Mouse (Mus musculus) retina, embryonic 14.5 days (tissue): Measurements from ENCODE around the gene Calm2.

Experiments used
- DNase-seq: peaks from one replicate; pipeline ENCODE4 v3.0.0-alpha.2; 2015; ENCODE audit warnings: low spot score

Calm2 gene

DNA sequence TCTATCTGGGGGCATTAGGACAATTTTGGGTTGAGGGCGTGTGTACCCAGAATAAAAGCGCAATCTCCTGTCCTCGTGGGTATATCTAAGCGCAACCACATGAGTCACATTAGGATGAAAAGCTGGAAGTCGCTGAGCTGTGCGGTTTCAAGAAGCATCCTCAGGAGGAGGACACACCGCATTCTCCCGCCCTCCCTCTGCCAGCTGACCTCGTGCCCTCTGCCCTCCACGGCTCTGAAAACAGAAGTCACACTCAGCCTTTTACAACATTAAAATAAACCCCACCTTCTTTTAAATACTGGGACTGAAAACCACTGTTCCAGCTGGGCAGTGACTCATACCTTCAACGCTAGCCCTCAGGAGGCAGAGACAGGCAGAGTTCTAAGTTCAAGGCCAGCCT lies 49.6 kb downstream of the Calm2 start:
- DNase-seq = no peak

DNA sequence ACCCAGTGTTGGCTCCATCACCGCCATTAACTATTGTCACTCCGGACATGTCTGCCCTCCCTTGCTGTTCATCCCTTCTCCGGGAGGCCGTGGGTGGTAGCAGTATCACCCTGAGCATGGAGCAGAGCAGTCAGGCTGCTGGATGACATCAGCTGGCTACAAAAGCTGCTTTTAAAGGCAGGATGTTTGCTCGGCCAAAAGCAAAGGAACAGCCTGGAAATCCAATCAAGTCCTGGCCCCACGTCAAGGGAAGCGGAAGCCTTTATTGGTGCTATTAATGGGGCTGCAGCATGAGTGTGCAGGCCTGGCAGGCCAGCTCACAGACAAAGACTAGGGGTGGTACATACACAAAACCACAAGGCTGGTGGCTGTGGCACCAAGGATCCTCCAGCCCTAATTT lies 55.5 kb downstream of the Calm2 start:
- DNase-seq = no peak

DNA sequence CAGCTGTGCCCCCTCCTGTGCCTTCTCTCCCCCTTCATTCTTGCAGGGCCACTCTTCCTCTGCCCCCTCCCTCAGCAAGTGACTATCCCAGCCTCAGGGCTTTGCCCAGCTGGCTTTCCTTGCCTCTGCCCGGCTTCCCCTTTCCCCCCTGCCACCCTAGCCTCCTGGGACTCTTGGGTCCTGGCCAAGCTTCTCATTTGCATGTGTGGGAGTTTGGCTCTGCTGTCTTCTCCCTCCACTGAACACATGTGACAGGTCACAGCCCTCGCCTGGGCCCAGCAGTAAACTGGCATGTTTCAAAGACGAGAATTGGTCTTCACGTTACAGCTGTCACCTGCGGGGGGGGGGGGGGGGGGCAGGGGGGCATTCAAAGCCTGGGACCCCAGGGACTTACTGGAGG lies 59.7 kb downstream of the Calm2 start:
- DNase-seq = no peak

DNA sequence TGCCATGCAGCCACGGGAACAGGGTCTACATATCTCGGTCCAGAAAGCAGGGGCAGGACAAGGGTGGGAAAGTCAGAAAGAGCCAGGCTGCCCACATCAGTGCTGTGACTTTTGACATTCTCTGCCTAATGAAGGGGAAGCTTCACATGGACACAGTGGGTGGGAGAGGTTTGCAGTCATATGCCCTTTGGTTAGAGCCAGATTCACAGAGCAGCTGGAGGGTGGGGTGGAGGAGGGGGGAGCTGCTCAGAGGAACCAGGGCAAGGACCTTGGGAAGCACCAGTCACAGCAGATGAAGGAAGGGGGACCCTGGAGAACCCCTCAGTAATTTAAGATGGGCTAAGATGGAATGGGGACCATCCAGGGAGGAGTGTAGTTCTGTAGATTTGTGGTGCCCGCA lies 60.9 kb downstream of the Calm2 start:
- no peak for DNase-seq
